In genomic region chr5:139149681-139150602, GRCm38 (mm10) we compare ENCODE assay signal across 8 mouse cellular contexts. TPM values are rescaled to one million over a fixed set of nuclear protein-coding genes. Genes with fewer than 3 reads are reported as not detected.
DNase-seq lines count a peak whose midpoint lies in the region; ATAC-seq lines count a peak whose summit lies in the region.

Prkar1b (minus strand) TSS chr5:139150001.
Dnaaf5 (plus strand) TSS chr5:139150223.

- peak; percentile 98 for DNase-seq in T-cell, adult 2 months (ENCODE audit: low spot score)
- DNase-seq in cerebellum, postnatal 36 days: peak; percentile 95
- peak; percentile 96 for DNase-seq in frontal cortex, postnatal 36 days (ENCODE audit: low spot score in 2 of 2)
- peak; percentile 93 for DNase-seq in left cerebral cortex, adult 11 months (ENCODE audit: low spot score)
- DNase-seq in lung, postnatal 4 days: peak; percentile 98
- DNase-seq in retina, postnatal 7 days (ENCODE audit: low read depth, low spot score): peak; percentile 98
- peak; percentile 78 for DNase-seq in urinary bladder, adult 2 months (ENCODE audit: low spot score)

- peak within 1 kb of the TSS; percentile 95 for H3K4me3 ChIP-seq in hindbrain, embryonic 15.5 days

- H3K9ac ChIP-seq in hindbrain, embryonic 15.5 days: peak within 1 kb of the TSS; percentile 66

- peaks cover 20% of the 10 kb centered on the region for H3K36me3 ChIP-seq in hindbrain, embryonic 15.5 days

- H3K4me1 ChIP-seq in hindbrain, embryonic 15.5 days (replicated peaks): peaks cover 29% of the 10 kb centered on the region

- ATAC-seq in hindbrain, embryonic 15.5 days (ENCODE audit: low FRiP score, low read depth): peak; percentile 97

- H3K27ac ChIP-seq in hindbrain, embryonic 15.5 days (replicated peaks): peak within 1 kb of the TSS; percentile 83

- H3K4me2 ChIP-seq in hindbrain, embryonic 15.5 days: peak within 1 kb of the TSS; percentile 80

- under 1% methylated on average over 74 of the region's 87 CpGs for WGBS in hindbrain, embryonic 15.5 days

- H3K27me3 ChIP-seq in hindbrain, embryonic 15.5 days: no peaks in the 10 kb centered on the region

- H3K9me3 ChIP-seq in hindbrain, embryonic 15.5 days: no peaks in the 10 kb centered on the region

RNA-seq across cellular contexts. Expression of gene Prkar1b, which starts in this region (rescaled TPM):
- 284 and 294 TPM in 2 replicates for polyA plus RNA-seq in hindbrain, embryonic 15.5 days (2015; fragmentation: Nextera tagmentation; extraction: Ambion mirVana)
- polyA plus RNA-seq in urinary bladder, adult 2 months (2012; rRNA removed): 15.0 and 17.8 TPM in 2 replicates

RNA-seq across cellular contexts. Expression of gene Dnaaf5, which starts in this region (rescaled TPM):
- 3.8 and 6.1 TPM in 2 replicates for polyA plus RNA-seq in hindbrain, embryonic 15.5 days (2015; fragmentation: Nextera tagmentation; extraction: Ambion mirVana)
- polyA plus RNA-seq in urinary bladder, adult 2 months (2012; rRNA removed): 8.0 and 11.7 TPM in 2 replicates

Comparison
In these comparisons a context has a peak if more than half of its experiments do, and no peak if none do; other contexts are left out.
1. Peak in every context shown above with its lines: DNase-seq, ATAC-seq, H3K4me3 ChIP-seq and H3K27ac ChIP-seq.
2. RNA of gene Prkar1b (polyA plus RNA-seq): 284 to 294 TPM in hindbrain, embryonic 15.5 days; 15.0 to 17.8 TPM in urinary bladder, adult 2 months; every median in the first group is over 10 times any median in the second.